Mouse (Mus musculus) G1E (cell line): ENCODE results near the gene Fam243.

Experiments
- CTCF ChIP-seq: IDR thresholded peaks from 2 replicates; pipeline ENCODE4 v1.5.1; 2012; ENCODE audit warnings: low read depth, low read length, inconsistent platforms, mixed read lengths
- GATA1 ChIP-seq: IDR thresholded peaks from 2 replicates; pipeline ENCODE4 v1.6.1; 2012; ENCODE audit warnings: borderline replicate concordance, low read length, inconsistent platforms, mixed read lengths
- GATA2 ChIP-seq: IDR thresholded peaks from 2 replicates; pipeline ENCODE4 v1.6.1; 2012; ENCODE audit warnings: low read depth, low read length, inconsistent platforms, borderline replicate concordance
- TAL1 ChIP-seq: conservative IDR thresholded peaks from 2 replicates; pipeline ENCODE4 v1.6.1; 2012; ENCODE audit warnings: low read depth, low read length, inconsistent platforms, mixed read lengths

DNA sequence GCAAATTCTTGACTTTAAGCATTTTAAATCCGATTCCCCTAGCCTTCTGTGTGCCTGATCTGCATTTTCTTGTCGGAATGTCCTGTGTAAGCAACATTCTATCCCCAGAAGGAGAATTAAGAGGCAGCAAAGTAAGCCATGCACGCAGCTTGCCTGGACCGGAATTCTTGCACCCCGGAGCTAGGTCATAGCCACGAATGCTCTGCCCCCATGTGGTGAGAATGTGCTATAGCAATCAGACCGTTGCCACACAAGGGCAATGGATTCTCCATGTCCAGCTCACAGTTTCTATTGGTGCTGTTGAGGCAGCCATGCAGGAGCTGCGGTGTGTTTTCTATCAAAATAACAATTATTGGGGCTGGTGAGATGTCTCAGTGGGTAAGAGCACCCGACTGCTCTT, 15.0 kb upstream of the Fam243 start:
- TF ChIP-seq CTCF (peak; percentile 91), GATA2 (no peak), GATA1 (no peak), TAL1 (no peak)
